Mouse (Mus musculus): ENCODE measurements around the gene Tcf3. TPM values are rescaled to one million over a fixed set of nuclear protein-coding genes. Genes with fewer than 3 reads are reported as not detected.
A peak's percentile ranks its signal among the peaks of the same experiment; 100 is the strongest.

The Tcf3 gene
- polyA plus RNA-seq, 1 experiment from 2014 or later: 54.0 TPM

DNA sequence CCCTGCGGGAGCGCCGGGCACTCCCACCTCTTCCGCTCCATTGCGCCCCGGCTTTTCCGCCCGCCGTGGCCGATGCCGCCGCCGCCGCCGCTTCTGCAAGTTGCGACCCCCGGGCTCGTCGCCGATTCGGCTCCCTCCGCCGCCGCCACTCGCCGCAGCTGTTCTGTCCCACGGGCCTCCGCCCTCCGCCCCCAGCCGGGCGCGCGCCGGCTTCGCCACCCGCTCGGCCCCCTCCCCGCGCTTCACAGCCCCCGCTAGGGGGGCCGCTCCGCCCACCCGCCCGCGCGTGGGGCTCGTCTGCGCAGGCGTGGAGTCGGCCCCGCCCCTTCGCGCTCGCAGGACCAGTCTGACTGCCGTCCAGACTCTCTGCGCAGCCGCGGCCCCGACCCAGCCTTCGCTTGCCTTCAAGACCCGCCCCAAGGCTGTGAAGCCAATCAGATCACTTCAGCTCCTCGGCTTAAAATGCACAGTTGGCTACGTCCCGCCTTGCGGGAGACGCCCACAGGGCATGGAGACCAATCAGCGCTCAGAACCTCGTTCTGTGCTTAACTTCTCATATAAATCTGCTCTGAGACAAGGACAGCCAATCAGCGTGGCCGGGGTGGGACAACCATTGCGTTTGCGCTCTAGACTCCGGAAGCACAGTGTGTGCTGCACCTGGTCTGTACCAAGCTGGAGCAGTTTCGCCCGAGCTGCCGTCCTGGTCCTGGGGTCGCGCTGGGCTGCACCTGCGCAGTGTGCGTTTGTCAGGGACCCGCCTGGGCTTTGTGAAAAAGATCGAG lies 34.1 kb downstream of the Tcf3 start, which contains the start of gene Mbd3:
Gene Mbd3, minus strand, starts transcription at position 360 of the 782 bp plus-strand sequence.
- H3K36me3 ChIP-seq (ENCODE audit: control insufficient read depth, insufficient read depth, low read length): peaks cover 53% of the 10 kb centered on the region
- no peaks in the 10 kb centered on the region for H3K9me3 ChIP-seq (ENCODE audit: control insufficient read depth, low read length)
- H3K4me3 ChIP-seq (ENCODE audit: control insufficient read depth in 1 of 2, insufficient read depth in 1 of 2, low read depth in 1 of 2, low read length in 2 of 2): peak within 1 kb of the TSS; percentile 70 to 82
- H3K9ac ChIP-seq (ENCODE audit: low read length): peak within 1 kb of the TSS; percentile 98
- H3K27me3 ChIP-seq (ENCODE audit: control insufficient read depth, insufficient read depth, low read length): no peaks in the 10 kb centered on the region
- H3K4me1 ChIP-seq (ENCODE audit: control insufficient read depth in 2 of 2, insufficient read depth in 2 of 2, low read length in 2 of 2): peaks cover 16 to 27% of the 10 kb centered on the region in 2 experiments
- peak within 1 kb of the TSS; percentile 85 for H3K4me2 ChIP-seq (ENCODE audit: low read length)
- peak within 1 kb of the TSS; percentile 96 to 100 for H3K27ac ChIP-seq (replicated peaks in 1 of 2; ENCODE audit: control insufficient read depth in 1 of 2, insufficient read depth in 1 of 2, low read depth in 2 of 2, low read length in 2 of 2)
- peak; percentile 95 for ATAC-seq (ENCODE audit: insufficient number of reproducible peaks, insufficient read depth, low FRiP score, low read depth)
- WGBS: under 1% methylated on average over 66 of the region's 82 CpGs

DNA sequence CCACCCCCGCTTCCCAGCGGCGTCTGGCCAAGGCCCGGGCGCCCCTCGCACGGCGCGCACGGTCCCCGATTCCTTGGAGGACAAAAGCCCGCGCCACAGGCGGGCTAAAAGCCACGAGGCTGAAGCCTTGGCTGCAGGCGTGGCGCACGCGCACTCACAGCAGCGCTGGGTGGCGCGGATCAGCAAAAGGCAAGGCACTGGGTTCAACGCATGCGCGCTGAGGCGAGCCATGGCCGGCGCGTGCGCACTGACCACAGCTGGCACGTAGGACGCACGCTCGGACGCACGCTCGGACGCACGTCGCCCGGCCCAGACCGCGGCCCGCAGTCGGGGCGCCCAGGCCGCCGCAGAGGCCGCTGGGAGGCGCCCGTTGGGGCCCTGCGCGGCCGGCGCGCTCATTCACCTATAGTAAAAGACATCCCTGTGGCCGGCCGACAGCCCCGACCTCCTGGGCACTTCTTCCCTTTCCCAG lies 34.7 kb downstream of the Tcf3 start:
- WGBS: under 1% methylated on average over 57 of the region's 59 CpGs
- Histone ChIP-seq H3K36me3 (ENCODE audit: control insufficient read depth, insufficient read depth, low read length) (peaks cover 53% of the 10 kb centered on the region), H3K9me3 (ENCODE audit: control insufficient read depth, low read length) (no peaks in the 10 kb centered on the region), H3K4me3 (ENCODE audit: control insufficient read depth in 1 of 2, insufficient read depth in 1 of 2, low read depth in 1 of 2, low read length in 2 of 2) (peak overlapping the region; percentile 70 to 82), H3K4me1 (ENCODE audit: control insufficient read depth in 2 of 2, insufficient read depth in 2 of 2, low read length in 2 of 2) (peaks cover 16 to 26% of the 10 kb centered on the region in 2 experiments), H3K27me3 (ENCODE audit: control insufficient read depth, insufficient read depth, low read length) (no peaks in the 10 kb centered on the region), H3K9ac (ENCODE audit: low read length) (peak overlapping the region; percentile 98), H3K27ac (replicated peaks in 1 of 2; ENCODE audit: control insufficient read depth in 1 of 2, insufficient read depth in 1 of 2, low read depth in 2 of 2, low read length in 2 of 2) (peak overlapping the region; percentile 96 to 100), H3K4me2 (ENCODE audit: low read length) (peak overlapping the region; percentile 85)
- peak; percentile 84 for ATAC-seq (ENCODE audit: insufficient number of reproducible peaks, insufficient read depth, low FRiP score, low read depth)

GRCm38 (mm10) chr10:80398174-80398535 lies 35.3 kb downstream of the Tcf3 start:
- H3K4me1 ChIP-seq (ENCODE audit: control insufficient read depth in 2 of 2, insufficient read depth in 2 of 2, low read length in 2 of 2): peaks cover 16 to 26% of the 10 kb centered on the region in 2 experiments
- WGBS: 3% methylated on average over 1 of the region's 1 CpGs
- H3K9me3 ChIP-seq (ENCODE audit: control insufficient read depth, low read length): no peaks in the 10 kb centered on the region
- H3K4me3 ChIP-seq (ENCODE audit: control insufficient read depth in 1 of 2, insufficient read depth in 1 of 2, low read depth in 1 of 2, low read length in 2 of 2): peak overlapping the region; percentile 70 to 82
- no peaks in the 10 kb centered on the region for H3K27me3 ChIP-seq (ENCODE audit: control insufficient read depth, insufficient read depth, low read length)
- ATAC-seq (ENCODE audit: insufficient number of reproducible peaks, insufficient read depth, low FRiP score, low read depth): no peak
- peaks cover 53% of the 10 kb centered on the region for H3K36me3 ChIP-seq (ENCODE audit: control insufficient read depth, insufficient read depth, low read length)
- peak overlapping the region; percentile 85 for H3K4me2 ChIP-seq (ENCODE audit: low read length)
- peak overlapping the region; percentile 94 to 100 for H3K27ac ChIP-seq (replicated peaks in 1 of 2; ENCODE audit: control insufficient read depth in 1 of 2, insufficient read depth in 1 of 2, low read depth in 2 of 2, low read length in 2 of 2)
- H3K9ac ChIP-seq (ENCODE audit: low read length): peak overlapping the region; percentile 98

DNA sequence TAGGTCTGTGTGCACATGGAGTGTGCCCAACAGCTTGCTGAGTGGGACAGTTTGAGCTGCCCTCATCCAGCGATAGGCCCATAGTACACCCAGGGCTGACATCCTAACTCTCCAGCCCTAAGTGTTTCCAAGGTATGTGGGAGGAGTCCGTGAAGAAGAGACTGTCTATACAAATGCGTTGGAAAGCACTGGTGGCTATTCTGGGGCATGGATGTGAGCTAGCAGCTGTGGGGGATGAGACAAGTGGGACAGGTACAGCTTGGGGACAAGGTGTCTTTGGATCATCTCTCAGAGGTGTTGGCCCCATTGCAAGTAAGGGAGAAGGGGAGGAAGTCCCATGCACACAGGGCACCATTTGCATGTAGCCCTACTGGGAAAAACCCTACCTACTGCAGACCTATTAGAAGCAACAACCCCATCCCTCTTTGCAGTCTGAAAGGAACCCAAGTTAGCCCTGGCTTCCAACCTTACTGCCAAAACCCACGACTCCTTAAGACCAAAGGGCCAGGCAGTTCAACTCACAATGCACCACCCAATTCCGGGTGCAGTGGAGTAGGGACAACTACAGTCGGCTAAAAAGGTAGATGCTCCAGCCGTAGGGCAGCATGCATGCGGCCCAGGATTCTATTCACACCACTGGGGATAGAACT lies 35.8 kb downstream of the Tcf3 start:
- Histone ChIP-seq H3K4me2 (ENCODE audit: low read length) (peak overlapping the region; percentile 85), H3K4me1 (ENCODE audit: control insufficient read depth in 2 of 2, insufficient read depth in 2 of 2, low read length in 2 of 2) (peaks cover 16 to 26% of the 10 kb centered on the region in 2 experiments), H3K36me3 (ENCODE audit: control insufficient read depth, insufficient read depth, low read length) (peaks cover 53% of the 10 kb centered on the region), H3K9ac (ENCODE audit: low read length) (peak overlapping the region; percentile 98; the same call in 1 of the 2 replicates), H3K27me3 (ENCODE audit: control insufficient read depth, insufficient read depth, low read length) (no peaks in the 10 kb centered on the region), H3K4me3 (ENCODE audit: control insufficient read depth in 1 of 2, insufficient read depth in 1 of 2, low read depth in 1 of 2, low read length in 2 of 2) (peak overlapping the region; percentile 28 to 82), H3K9me3 (ENCODE audit: control insufficient read depth, low read length) (no peaks in the 10 kb centered on the region), H3K27ac (replicated peaks in 1 of 2; ENCODE audit: control insufficient read depth in 1 of 2, insufficient read depth in 1 of 2, low read depth in 2 of 2, low read length in 2 of 2) (peak overlapping the region; percentile 31 to 100; a peak in 3 of 4 replicates)
- no peak for ATAC-seq (ENCODE audit: insufficient number of reproducible peaks, insufficient read depth, low FRiP score, low read depth)
- WGBS: 49% methylated on average over 8 of the region's 8 CpGs

DNA sequence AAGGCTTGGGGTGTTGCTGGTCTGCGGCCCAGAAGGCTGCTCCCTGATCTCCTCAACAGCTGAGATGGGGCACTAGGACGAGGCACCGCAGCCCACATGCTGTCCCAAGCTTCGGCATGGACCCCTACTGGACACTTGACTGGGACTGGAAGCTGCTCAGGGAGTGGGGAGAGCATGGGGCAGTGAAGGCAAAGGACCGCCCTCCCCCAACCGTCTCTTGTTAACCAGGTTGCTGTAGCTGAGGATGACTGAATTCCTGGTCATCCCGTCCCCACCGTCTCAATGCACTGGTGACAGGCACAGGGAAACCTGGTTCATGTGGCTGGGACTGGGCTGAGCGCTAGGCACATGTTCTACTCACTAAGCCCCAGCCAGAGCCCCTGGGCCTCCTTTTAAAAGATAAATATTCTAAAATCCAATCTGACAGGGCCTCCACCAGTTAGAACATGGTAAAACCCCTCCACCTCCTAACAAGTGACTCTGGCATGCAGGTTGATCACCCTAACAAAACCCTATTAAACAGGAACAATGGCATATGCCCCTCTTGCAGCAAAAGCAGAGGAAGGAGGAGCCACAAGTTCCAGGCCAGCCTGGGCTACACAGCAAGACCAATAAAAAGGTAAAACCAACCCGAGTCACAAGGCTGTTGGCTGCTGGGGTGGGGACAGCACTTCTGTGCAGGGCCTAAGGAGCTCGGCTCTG lies 36.5 kb downstream of the Tcf3 start:
- ATAC-seq (ENCODE audit: insufficient number of reproducible peaks, insufficient read depth, low FRiP score, low read depth): no peak
- peaks cover 53% of the 10 kb centered on the region for H3K36me3 ChIP-seq (ENCODE audit: control insufficient read depth, insufficient read depth, low read length)
- H3K27ac ChIP-seq (replicated peaks in 1 of 2; ENCODE audit: control insufficient read depth in 1 of 2, insufficient read depth in 1 of 2, low read depth in 2 of 2, low read length in 2 of 2): peak overlapping the region in 1 of 2 experiments; percentile 25; a peak in 1 of 4 replicates
- H3K9me3 ChIP-seq (ENCODE audit: control insufficient read depth, low read length): no peaks in the 10 kb centered on the region
- peak overlapping the region; percentile 98; the same call in 1 of the 2 replicates for H3K9ac ChIP-seq (ENCODE audit: low read length)
- peaks cover 16 to 26% of the 10 kb centered on the region in 2 experiments for H3K4me1 ChIP-seq (ENCODE audit: control insufficient read depth in 2 of 2, insufficient read depth in 2 of 2, low read length in 2 of 2)
- H3K27me3 ChIP-seq (ENCODE audit: control insufficient read depth, insufficient read depth, low read length): no peaks in the 10 kb centered on the region
- no peak overlapping the region for H3K4me3 ChIP-seq (ENCODE audit: control insufficient read depth in 1 of 2, insufficient read depth in 1 of 2, low read depth in 1 of 2, low read length in 2 of 2)
- WGBS: 85% methylated on average over 11 of the region's 11 CpGs
- H3K4me2 ChIP-seq (ENCODE audit: low read length): peak overlapping the region; percentile 85

DNA sequence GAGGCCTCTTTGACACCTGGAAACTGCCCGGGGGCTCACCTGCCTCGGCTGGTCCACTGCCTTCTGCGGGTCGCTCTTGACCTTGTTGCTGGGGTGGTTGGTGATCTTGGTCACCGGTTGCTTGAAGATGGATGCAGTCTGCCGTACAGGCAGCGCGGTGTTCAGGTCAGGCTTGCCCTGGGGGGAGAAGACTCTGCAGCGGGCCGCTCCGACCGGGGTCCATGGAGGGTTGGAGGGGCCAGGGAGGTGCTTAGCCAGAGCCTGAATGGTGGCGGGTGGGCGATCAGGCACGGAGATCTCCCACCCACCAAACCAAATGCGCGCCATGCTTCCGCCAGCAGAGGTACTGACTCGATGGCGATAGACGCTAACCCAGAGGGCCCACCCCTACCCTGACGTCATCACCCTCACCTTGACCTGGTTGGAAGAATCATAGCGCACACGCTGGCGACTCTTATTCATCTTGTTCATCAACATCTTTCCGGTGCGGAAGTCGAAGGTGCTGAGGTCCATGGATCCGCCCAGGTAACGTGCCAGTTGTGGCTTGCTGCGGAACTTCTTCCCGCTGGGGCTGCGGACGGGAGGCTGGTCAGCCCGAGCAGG lies 38.3 kb downstream of the Tcf3 start:
- Histone ChIP-seq H3K9ac (ENCODE audit: low read length) (no peak overlapping the region), H3K4me2 (ENCODE audit: low read length) (no peak overlapping the region), H3K27ac (replicated peaks in 1 of 2; ENCODE audit: control insufficient read depth in 1 of 2, insufficient read depth in 1 of 2, low read depth in 2 of 2, low read length in 2 of 2) (no peak overlapping the region), H3K27me3 (ENCODE audit: control insufficient read depth, insufficient read depth, low read length) (no peaks in the 10 kb centered on the region), H3K9me3 (ENCODE audit: control insufficient read depth, low read length) (no peaks in the 10 kb centered on the region), H3K4me3 (ENCODE audit: control insufficient read depth in 1 of 2, insufficient read depth in 1 of 2, low read depth in 1 of 2, low read length in 2 of 2) (no peak overlapping the region), H3K36me3 (ENCODE audit: control insufficient read depth, insufficient read depth, low read length) (peaks cover 59% of the 10 kb centered on the region), H3K4me1 (ENCODE audit: control insufficient read depth in 2 of 2, insufficient read depth in 2 of 2, low read length in 2 of 2) (peaks cover 12 to 15% of the 10 kb centered on the region in 2 experiments)
- 96% methylated on average over 35 of the region's 35 CpGs for WGBS
- ATAC-seq (ENCODE audit: insufficient number of reproducible peaks, insufficient read depth, low FRiP score, low read depth): no peak

- 88% methylated on average over 4 of the region's 5 CpGs for WGBS
- no peak for ATAC-seq (ENCODE audit: insufficient number of reproducible peaks, insufficient read depth, low FRiP score, low read depth)
- H3K27ac ChIP-seq (replicated peaks in 1 of 2; ENCODE audit: control insufficient read depth in 1 of 2, insufficient read depth in 1 of 2, low read depth in 2 of 2, low read length in 2 of 2): no peak overlapping the region
- no peak overlapping the region for H3K9ac ChIP-seq (ENCODE audit: low read length)
- peaks cover 59% of the 10 kb centered on the region for H3K36me3 ChIP-seq (ENCODE audit: control insufficient read depth, insufficient read depth, low read length)
- H3K27me3 ChIP-seq (ENCODE audit: control insufficient read depth, insufficient read depth, low read length): no peaks in the 10 kb centered on the region
- no peak overlapping the region for H3K4me2 ChIP-seq (ENCODE audit: low read length)
- no peak overlapping the region for H3K4me3 ChIP-seq (ENCODE audit: control insufficient read depth in 1 of 2, insufficient read depth in 1 of 2, low read depth in 1 of 2, low read length in 2 of 2)
- peaks cover 13 to 18% of the 10 kb centered on the region in 2 experiments for H3K4me1 ChIP-seq (ENCODE audit: control insufficient read depth in 2 of 2, insufficient read depth in 2 of 2, low read length in 2 of 2)
- no peaks in the 10 kb centered on the region for H3K9me3 ChIP-seq (ENCODE audit: control insufficient read depth, low read length)
Measured at GRCm38 (mm10) chr10:80392687-80393086, 40.8 kb downstream of the Tcf3 start.
